In the genomic region with DNA sequence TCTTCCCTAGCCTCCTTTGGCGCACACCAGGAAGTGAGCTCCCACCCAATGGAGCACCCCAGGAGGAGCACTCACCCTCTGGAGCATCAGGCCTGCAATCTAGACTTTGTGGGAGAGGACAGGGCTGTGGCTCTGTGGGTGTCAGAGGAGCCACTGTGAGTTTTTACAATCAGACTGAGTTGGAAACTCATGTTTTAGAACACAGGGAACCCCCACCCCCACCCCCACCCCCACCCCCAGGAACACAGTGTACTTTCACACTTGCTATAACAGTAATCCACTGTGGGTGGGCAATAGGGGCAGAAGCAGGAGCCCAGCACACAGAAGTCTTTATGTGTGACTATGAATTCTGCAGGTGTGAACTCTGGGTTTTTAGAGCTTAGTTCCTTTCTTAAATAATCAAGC, we compare ENCODE assay signal across 28 mouse cellular contexts.
DNase-seq lines count a peak whose midpoint lies in the region; ATAC-seq and TF ChIP-seq lines count a peak whose summit lies in the region.
"Had no signal": no experiment of that assay in that cellular context is flagged by ENCODE, and none has a peak within 500 bp of the region (broad histone marks: within the 10 kb centered on the region; RNA-seq: fewer than 3 reads in every experiment).

No protein-coding gene starts in this region.

- no peaks in the 10 kb centered on the region for H3K27me3 ChIP-seq in limb, embryonic 11.5 days (ENCODE audit: control insufficient read depth, insufficient read depth, low read length)
- H3K27me3 ChIP-seq in limb, embryonic 10.5 days (ENCODE audit: low read depth, poor library complexity, severe bottlenecking): no peaks in the 10 kb centered on the region
- H3K27me3 ChIP-seq in thymus, adult 2 months (ENCODE audit: control insufficient read depth, insufficient read depth, low read length): no peaks in the 10 kb centered on the region
- H3K27me3 ChIP-seq: embryonic facial prominence, embryonic 12.5 days; embryonic facial prominence, embryonic 15.5 days; forebrain, embryonic 12.5 days; forebrain, embryonic 15.5 days; heart, embryonic 13.5 days had no signal

- peak; percentile 72 for ATAC-seq in frontal cortex, adult (ENCODE audit: low TSS enrichment)
- ATAC-seq in limb, embryonic 11.5 days (ENCODE audit: insufficient number of reproducible peaks, low FRiP score, low TSS enrichment, low read depth): peak; percentile 80; the same call in 1 of the 2 replicates
- ATAC-seq in erythroid progenitor cell, adult 5-6 weeks (replicated peaks; ENCODE audit: low FRiP score, poor library complexity, severe bottlenecking): no peak
- ATAC-seq: activated CD4-positive, CD25-positive, alpha-beta regulatory T cell, adult 4 months; forebrain, embryonic 15.5 days; hindbrain, postnatal 0 days had no signal

- H3K27ac ChIP-seq in limb, embryonic 11.5 days (replicated peaks; ENCODE audit: low read depth, low read length): no peak overlapping the region
- H3K27ac ChIP-seq in limb, embryonic 10.5 days: no peak overlapping the region
- no peak overlapping the region for H3K27ac ChIP-seq in thymus, adult 2 months (ENCODE audit: control insufficient read depth, insufficient read depth, low read length)
- H3K27ac ChIP-seq: embryonic facial prominence, embryonic 12.5 days; embryonic facial prominence, embryonic 15.5 days; forebrain, embryonic 12.5 days; forebrain, embryonic 15.5 days; gastrocnemius, adult 2 months; heart, embryonic 10.5 days; heart, embryonic 13.5 days; hindbrain, embryonic 14.5 days; hindbrain, postnatal 0 days had no signal

- DNase-seq in frontal cortex, postnatal 36 days (ENCODE audit: low spot score in 2 of 2): no peak
- no peak for DNase-seq in limb, embryonic 11.5 days (ENCODE audit: low spot score)
- no peak for DNase-seq in limb, embryonic 10.5 days (ENCODE audit: low spot score)
- peak; percentile 31 for DNase-seq in right cerebral cortex, adult 18-20 months
- DNase-seq in right cerebral cortex, postnatal 14 days: no peak
- DNase-seq in thymus, adult 2 months: no peak
- DNase-seq: adrenal gland, adult 8-10 months; adrenal gland, postnatal 36 days; cerebellum, adult 11 months; cerebellum, adult 2 months; cerebellum, adult 9-11 months; cerebellum, postnatal 25 days; gastrocnemius, adult 2 months; gastrocnemius, postnatal 14 days; heart, adult 18-20 months; heart, postnatal 14 days; heart, postnatal 4 days had no signal

- no peak overlapping the region for H3K4me3 ChIP-seq in limb, embryonic 11.5 days (ENCODE audit: low read depth, low read length)
- H3K4me3 ChIP-seq in limb, embryonic 10.5 days: no peak overlapping the region
- H3K4me3 ChIP-seq in thymus, adult 2 months (ENCODE audit: control insufficient read depth, insufficient read depth, low read length): no peak overlapping the region
- H3K4me3 ChIP-seq: embryonic facial prominence, embryonic 12.5 days; embryonic facial prominence, embryonic 15.5 days; forebrain, embryonic 12.5 days; forebrain, embryonic 15.5 days; gastrocnemius, adult 2 months; heart, embryonic 10.5 days; heart, embryonic 13.5 days had no signal

- H3K9me3 ChIP-seq in limb, embryonic 11.5 days (ENCODE audit: control insufficient read depth, low read length): no peaks in the 10 kb centered on the region
- H3K9me3 ChIP-seq in limb, embryonic 10.5 days (replicated peaks): no peaks in the 10 kb centered on the region
- H3K9me3 ChIP-seq: embryonic facial prominence, embryonic 12.5 days; embryonic facial prominence, embryonic 15.5 days; forebrain, embryonic 12.5 days; forebrain, embryonic 15.5 days; heart, embryonic 10.5 days; heart, embryonic 13.5 days had no signal

- WGBS in limb, embryonic 11.5 days: 74% methylated on average over 1 of the region's 1 CpGs
- WGBS in limb, embryonic 10.5 days: 81% methylated on average over 1 of the region's 1 CpGs
- 88% methylated on average over 1 of the region's 1 CpGs for WGBS in thymus, adult 2 months

- H3K4me1 ChIP-seq in limb, embryonic 11.5 days (ENCODE audit: control insufficient read depth, insufficient read depth, low read length): no peaks in the 10 kb centered on the region
- peaks cover 5% of the 10 kb centered on the region; the same call in 1 of the 2 replicates for H3K4me1 ChIP-seq in limb, embryonic 10.5 days
- H3K4me1 ChIP-seq in thymus, adult 2 months (replicated peaks; ENCODE audit: control insufficient read depth, insufficient read depth, low read length): no peaks in the 10 kb centered on the region
- H3K4me1 ChIP-seq: embryonic facial prominence, embryonic 12.5 days; embryonic facial prominence, embryonic 15.5 days; forebrain, embryonic 15.5 days; heart, embryonic 10.5 days; heart, embryonic 13.5 days had no signal

- no peaks in the 10 kb centered on the region for H3K36me3 ChIP-seq in limb, embryonic 11.5 days (ENCODE audit: control insufficient read depth, insufficient read depth, low read length)
- H3K36me3 ChIP-seq in limb, embryonic 10.5 days: no peaks in the 10 kb centered on the region
- no peaks in the 10 kb centered on the region for H3K36me3 ChIP-seq in thymus, adult 2 months (ENCODE audit: control insufficient read depth, insufficient read depth, low read length)
- H3K36me3 ChIP-seq: embryonic facial prominence, embryonic 12.5 days; embryonic facial prominence, embryonic 15.5 days; forebrain, embryonic 12.5 days; forebrain, embryonic 15.5 days; heart, embryonic 10.5 days; heart, embryonic 13.5 days had no signal

- no peak for TF ChIP-seq CTCF in thymus, adult 2 months (IDR thresholded peaks at IDR 0.05; ENCODE audit: borderline replicate concordance, control insufficient read depth, extremely low read depth, insufficient read depth, low read length, poor library complexity)

- no peak overlapping the region for H3K4me2 ChIP-seq in limb, embryonic 11.5 days (ENCODE audit: low read depth, severe bottlenecking)
- H3K4me2 ChIP-seq: embryonic facial prominence, embryonic 12.5 days; embryonic facial prominence, embryonic 15.5 days; forebrain, embryonic 12.5 days; forebrain, embryonic 15.5 days; heart, embryonic 13.5 days; hindbrain, embryonic 14.5 days had no signal

- no peak overlapping the region for H3K9ac ChIP-seq in limb, embryonic 11.5 days (ENCODE audit: low read length)
- H3K9ac ChIP-seq: embryonic facial prominence, embryonic 12.5 days; embryonic facial prominence, embryonic 15.5 days; forebrain, embryonic 12.5 days; forebrain, embryonic 15.5 days; heart, embryonic 13.5 days; hindbrain, embryonic 14.5 days had no signal

- no peak for TF ChIP-seq POLR2A in thymus, adult 2 months (IDR thresholded peaks at IDR 0.05; ENCODE audit: control insufficient read depth, extremely low read depth, insufficient read depth, low read length, poor library complexity)
